Mouse (Mus musculus): Measurements from ENCODE around the gene Ckap5. TPM values are rescaled to one million over a fixed set of nuclear protein-coding genes. Genes with fewer than 3 reads are reported as not detected.

Gene Ckap5
- total and polyA plus RNA-seq, 2 experiments from 2014 or later = 103 to 142 TPM

GRCm38 (mm10) chr2:91492071-91492635, 34.4 kb upstream of the Ckap5 start:
- H3K4me2 ChIP-seq (ENCODE audit: low read depth) = no peak overlapping the region
- WGBS = 96% methylated on average over 12 of the region's 12 CpGs

GRCm38 (mm10) chr2:91493981-91494380, 32.6 kb upstream of the Ckap5 start:
- H3K27me3 ChIP-seq (ENCODE audit: insufficient read depth, low read length) = no peaks in the 10 kb centered on the region
- H3K36me3 ChIP-seq (ENCODE audit: insufficient read depth) = 0 out of 2 replicates have a peak, but pooled peaks cover 7% of the 10 kb centered on the region
- H3K27ac ChIP-seq (ENCODE audit: low read depth, low read length) = no peak overlapping the region
- H3K4me1 ChIP-seq (ENCODE audit: insufficient read depth) = no peaks in the 10 kb centered on the region
- TF ChIP-seq CTCF (IDR thresholded peaks at IDR 0.05; ENCODE audit: low read depth) = no peak
- H3K9ac ChIP-seq = no peak overlapping the region
- no peaks in the 10 kb centered on the region for H3K9me3 ChIP-seq (ENCODE audit: low read length)
- ATAC-seq (no peak), DNase-seq (no peak)
- 96% methylated on average over 9 of the region's 9 CpGs for WGBS
- no peak overlapping the region for H3K4me3 ChIP-seq (ENCODE audit: low read depth, low read length)
- H3K4me2 ChIP-seq (ENCODE audit: low read depth) = no peak overlapping the region

More at GRCm38 (mm10) chr2:91492071-91492635, 34.4 kb upstream of the Ckap5 start:
- DNase-seq = no peak
- H3K4me3 ChIP-seq (ENCODE audit: low read depth, low read length) = no peak overlapping the region
- no peak overlapping the region for H3K27ac ChIP-seq (ENCODE audit: low read depth, low read length)
- no peak overlapping the region for H3K9ac ChIP-seq
- no peak for ATAC-seq
- no peaks in the 10 kb centered on the region for H3K9me3 ChIP-seq (ENCODE audit: low read length)
- no peaks in the 10 kb centered on the region for H3K27me3 ChIP-seq (ENCODE audit: insufficient read depth, low read length)
- 0 out of 2 replicates have a peak, but pooled peaks cover 7% of the 10 kb centered on the region for H3K36me3 ChIP-seq (ENCODE audit: insufficient read depth)
- no peaks in the 10 kb centered on the region for H3K4me1 ChIP-seq (ENCODE audit: insufficient read depth)
- no peak for TF ChIP-seq CTCF (IDR thresholded peaks at IDR 0.05; ENCODE audit: low read depth)

- no peak for TF ChIP-seq CTCF (IDR thresholded peaks at IDR 0.05; ENCODE audit: low read depth)
- ATAC-seq = no peak
- H3K9ac ChIP-seq = no peak overlapping the region
- no peak overlapping the region for H3K4me2 ChIP-seq (ENCODE audit: low read depth)
- H3K9me3 ChIP-seq (ENCODE audit: low read length) = no peaks in the 10 kb centered on the region
- DNase-seq = no peak
- no peak overlapping the region for H3K4me3 ChIP-seq (ENCODE audit: low read depth, low read length)
- H3K36me3 ChIP-seq (ENCODE audit: insufficient read depth) = no peaks in the 10 kb centered on the region
- H3K27ac ChIP-seq (ENCODE audit: low read depth, low read length) = no peak overlapping the region
- H3K4me1 ChIP-seq (ENCODE audit: insufficient read depth) = no peaks in the 10 kb centered on the region
- WGBS = 89% methylated on average over 8 of the region's 8 CpGs
- no peaks in the 10 kb centered on the region for H3K27me3 ChIP-seq (ENCODE audit: insufficient read depth, low read length)
These were observed 28.4 kb upstream of the Ckap5 start for GRCm38 (mm10) chr2:91498093-91498719.

GRCm38 (mm10) chr2:91508076-91508475, 18.5 kb upstream of the Ckap5 start:
- Histone ChIP-seq H3K27ac (ENCODE audit: low read depth, low read length) (no peak overlapping the region), H3K36me3 (ENCODE audit: insufficient read depth) (no peaks in the 10 kb centered on the region), H3K9ac (no peak overlapping the region), H3K4me3 (ENCODE audit: low read depth, low read length) (no peak overlapping the region), H3K4me1 (ENCODE audit: insufficient read depth) (no peaks in the 10 kb centered on the region), H3K4me2 (ENCODE audit: low read depth) (no peak overlapping the region), H3K9me3 (ENCODE audit: low read length) (no peaks in the 10 kb centered on the region), H3K27me3 (ENCODE audit: insufficient read depth, low read length) (no peaks in the 10 kb centered on the region)
- WGBS = 89% methylated on average over 8 of the region's 8 CpGs
- DNase-seq (no peak), ATAC-seq (no peak)
- no peak for TF ChIP-seq CTCF (IDR thresholded peaks at IDR 0.05; ENCODE audit: low read depth)

GRCm38 (mm10) chr2:91517186-91517585, 9.4 kb upstream of the Ckap5 start:
- H3K9ac ChIP-seq = no peak overlapping the region
- no peaks in the 10 kb centered on the region for H3K9me3 ChIP-seq (ENCODE audit: low read length)
- WGBS = 1% methylated on average over 2 of the region's 2 CpGs
- no peak overlapping the region for H3K27ac ChIP-seq (ENCODE audit: low read depth, low read length)
- no peaks in the 10 kb centered on the region for H3K27me3 ChIP-seq (ENCODE audit: insufficient read depth, low read length)
- no peak for TF ChIP-seq CTCF (IDR thresholded peaks at IDR 0.05; ENCODE audit: low read depth)
- H3K4me2 ChIP-seq (ENCODE audit: low read depth) = no peak overlapping the region
- H3K36me3 ChIP-seq (ENCODE audit: insufficient read depth) = no peaks in the 10 kb centered on the region
- H3K4me3 ChIP-seq (ENCODE audit: low read depth, low read length) = no peak overlapping the region
- H3K4me1 ChIP-seq (ENCODE audit: insufficient read depth) = no peaks in the 10 kb centered on the region
- ATAC-seq (no peak), DNase-seq (no peak)

- Histone ChIP-seq H3K4me3 (ENCODE audit: low read depth, low read length) (peak overlapping the region; percentile 82), H3K27ac (ENCODE audit: low read depth, low read length) (peak overlapping the region; percentile 88), H3K27me3 (ENCODE audit: insufficient read depth, low read length) (no peaks in the 10 kb centered on the region), H3K9ac (peak overlapping the region; percentile 92), H3K36me3 (ENCODE audit: insufficient read depth) (no peaks in the 10 kb centered on the region), H3K9me3 (ENCODE audit: low read length) (no peaks in the 10 kb centered on the region), H3K4me2 (ENCODE audit: low read depth) (peak overlapping the region; percentile 65), H3K4me1 (ENCODE audit: insufficient read depth) (no peaks in the 10 kb centered on the region)
- no peak for TF ChIP-seq CTCF (IDR thresholded peaks at IDR 0.05; ENCODE audit: low read depth)
- DNase-seq (no peak), ATAC-seq (peak; percentile 69)
- under 1% methylated on average over 15 of the region's 15 CpGs for WGBS
These were observed 555 bp downstream of the Ckap5 start for GRCm38 (mm10) chr2:91527147-91527486.

GRCm38 (mm10) chr2:91537588-91538205, 11.1 kb downstream of the Ckap5 start:
- H3K27ac ChIP-seq (ENCODE audit: low read depth, low read length) = no peak overlapping the region
- peak; percentile 80 for ATAC-seq
- 2% methylated on average over 17 of the region's 17 CpGs for WGBS
- H3K4me3 ChIP-seq (ENCODE audit: low read depth, low read length) = peak overlapping the region; percentile 18; the same call in 1 of the 2 replicates
- peak; percentile 17 for DNase-seq
- H3K4me2 ChIP-seq (ENCODE audit: low read depth) = peak overlapping the region; percentile 40
- no peak overlapping the region for H3K9ac ChIP-seq
- no peaks in the 10 kb centered on the region for H3K36me3 ChIP-seq (ENCODE audit: insufficient read depth)
- no peak for TF ChIP-seq CTCF (IDR thresholded peaks at IDR 0.05; ENCODE audit: low read depth)
- no peaks in the 10 kb centered on the region for H3K9me3 ChIP-seq (ENCODE audit: low read length)
- peaks cover 4% of the 10 kb centered on the region; the same call in 1 of the 2 replicates for H3K4me1 ChIP-seq (ENCODE audit: insufficient read depth)
- no peaks in the 10 kb centered on the region for H3K27me3 ChIP-seq (ENCODE audit: insufficient read depth, low read length)
